Mouse (Mus musculus): Measurements from ENCODE around the gene Sh2d1b1. TPM values are rescaled to one million over a fixed set of nuclear protein-coding genes. Genes with fewer than 3 reads are reported as not detected.
"Not testable (repeated sequence)": the region's sequence is repeated elsewhere in the genome, so short reads cannot be mapped to it uniquely, and the experiment has no call there.

Sh2d1b1 gene
- not detected in 2 replicates for polyA plus RNA-seq (2012; ENCODE audit: insufficient read depth, low replicate concordance)

DNA sequence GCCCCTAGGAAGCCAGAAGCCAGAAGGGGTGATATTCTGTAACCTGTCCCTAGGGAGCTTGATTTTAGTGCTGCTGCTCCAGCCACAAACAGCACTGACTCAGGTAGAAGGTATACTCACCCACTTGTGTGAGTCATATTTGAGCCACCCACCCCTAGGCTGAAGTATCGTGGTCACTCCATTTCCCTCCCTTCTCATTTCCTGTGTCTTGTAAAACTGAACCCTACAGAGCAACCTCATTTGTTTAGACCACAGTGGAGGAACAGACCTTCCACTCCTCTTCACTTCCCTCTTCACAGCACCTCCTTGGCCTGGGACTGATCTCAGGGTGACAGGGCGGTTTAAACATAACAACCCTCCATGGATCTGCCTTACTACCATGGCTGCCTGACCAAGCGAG is at the start of gene Sh2d1b1:
Gene Sh2d1b1 (plus strand): TSS at position 305 of the 400 bp plus-strand sequence.
- Histone ChIP-seq H3K4me1 (peaks cover 21% of the 10 kb centered on the region), H3K9me3 (peaks cover 13% of the 10 kb centered on the region), H3K27me3 (replicated peaks) (peaks cover 18% of the 10 kb centered on the region), H3K36me3 (replicated peaks; ENCODE audit: low read length) (peaks cover 4% of the 10 kb centered on the region), H3K4me3 (replicated peaks) (no peak within 1 kb of the TSS)
- no peak for TF ChIP-seq FLI1 (IDR thresholded peaks at IDR 0.05; ENCODE audit: low read length)
- TF ChIP-seq GATA1 (IDR thresholded peaks at IDR 0.05; ENCODE audit: borderline replicate concordance, low read length), result no peak

DNA sequence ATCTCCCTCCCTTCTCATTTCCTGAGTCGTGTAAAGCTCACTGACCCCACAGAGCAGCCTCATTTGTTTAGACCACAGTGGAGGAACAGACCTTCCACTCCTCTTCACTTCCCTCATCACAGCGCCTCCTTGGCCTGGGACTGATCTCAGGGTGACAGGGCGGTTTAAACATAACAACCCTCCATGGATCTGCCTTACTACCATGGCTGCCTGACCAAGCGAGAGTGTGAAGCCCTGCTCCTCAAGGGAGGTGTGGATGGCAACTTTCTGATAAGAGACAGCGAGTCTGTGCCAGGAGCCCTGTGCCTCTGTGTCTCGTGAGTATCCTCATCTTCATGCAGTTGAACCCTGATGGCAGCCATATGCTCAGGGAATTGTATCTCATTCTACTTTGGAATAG is 44.4 kb upstream of the Sh2d1b1 start, which contains the start of gene Sh2d1b2:
Gene Sh2d1b2 (plus strand): TSS at position 62 of the 400 bp plus-strand sequence.
- not testable (repeated sequence) for H3K4me3 ChIP-seq (replicated peaks); H3K4me1 ChIP-seq; H3K9me3 ChIP-seq; H3K36me3 ChIP-seq (replicated peaks; ENCODE audit: low read length)
- peaks cover 14% of the 10 kb centered on the region for H3K27me3 ChIP-seq (replicated peaks)

- H3K9me3 ChIP-seq, result no peaks in the 10 kb centered on the region
- H3K27me3 ChIP-seq (replicated peaks), result peaks cover 9% of the 10 kb centered on the region
- no peak for TF ChIP-seq GATA1 (IDR thresholded peaks at IDR 0.05; ENCODE audit: borderline replicate concordance, low read length)
- no peak for TF ChIP-seq FLI1 (IDR thresholded peaks at IDR 0.05; ENCODE audit: low read length)
- H3K4me1 ChIP-seq, result peaks cover 7% of the 10 kb centered on the region
- H3K36me3 ChIP-seq (replicated peaks; ENCODE audit: low read length), result no peaks in the 10 kb centered on the region
- H3K4me3 ChIP-seq (replicated peaks), result no peak overlapping the region
Observed at GRCm38 (mm10) chr1:170245016-170245415, 32.1 kb upstream of the Sh2d1b1 start.

- H3K4me3 ChIP-seq (replicated peaks), result peak overlapping the region; percentile 88
- H3K9me3 ChIP-seq, result no peaks in the 10 kb centered on the region
- no peaks in the 10 kb centered on the region; the same call in 1 of the 2 replicates for H3K4me1 ChIP-seq
- no peaks in the 10 kb centered on the region for H3K36me3 ChIP-seq (replicated peaks; ENCODE audit: low read length)
- no peak for TF ChIP-seq FLI1 (IDR thresholded peaks at IDR 0.05; ENCODE audit: low read length)
- no peak for TF ChIP-seq GATA1 (IDR thresholded peaks at IDR 0.05; ENCODE audit: borderline replicate concordance, low read length)
- peaks cover 7% of the 10 kb centered on the region for H3K27me3 ChIP-seq (replicated peaks)
Observed at GRCm38 (mm10) chr1:170254893-170255559, 22.1 kb upstream of the Sh2d1b1 start.

DNA sequence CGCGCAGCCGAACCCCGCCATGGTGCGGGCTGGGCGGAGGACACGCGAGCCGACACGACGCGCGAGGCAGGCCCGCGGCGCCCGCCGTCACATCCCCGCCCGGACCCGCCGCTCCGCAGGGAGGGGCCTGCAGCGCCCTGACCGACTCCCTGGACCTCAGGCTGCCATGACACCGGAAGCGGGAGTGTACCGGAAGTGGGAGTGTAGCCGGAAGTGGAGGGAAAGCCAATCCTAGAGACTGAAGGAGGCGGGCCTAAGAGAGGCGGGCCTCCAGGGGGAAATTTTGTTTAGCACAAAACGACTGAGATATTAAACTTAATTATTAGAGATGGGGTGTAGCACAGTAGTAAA is 21.6 kb upstream of the Sh2d1b1 start:
- H3K9me3 ChIP-seq, result no peaks in the 10 kb centered on the region
- H3K4me3 ChIP-seq (replicated peaks), result peak overlapping the region; percentile 88
- H3K4me1 ChIP-seq, result no peaks in the 10 kb centered on the region; the same call in 1 of the 2 replicates
- TF ChIP-seq FLI1 (IDR thresholded peaks at IDR 0.05; ENCODE audit: low read length) (no peak), GATA1 (IDR thresholded peaks at IDR 0.05; ENCODE audit: borderline replicate concordance, low read length) (no peak)
- no peaks in the 10 kb centered on the region for H3K36me3 ChIP-seq (replicated peaks; ENCODE audit: low read length)
- H3K27me3 ChIP-seq (replicated peaks), result peaks cover 7% of the 10 kb centered on the region

- peaks cover 9% of the 10 kb centered on the region for H3K27me3 ChIP-seq (replicated peaks)
- H3K36me3 ChIP-seq (replicated peaks; ENCODE audit: low read length), result peaks cover 1% of the 10 kb centered on the region
- H3K9me3 ChIP-seq, result peaks cover 7% of the 10 kb centered on the region
- H3K4me1 ChIP-seq, result peaks cover 18% of the 10 kb centered on the region
- TF ChIP-seq FLI1 (IDR thresholded peaks at IDR 0.05; ENCODE audit: low read length) (no peak), GATA1 (IDR thresholded peaks at IDR 0.05; ENCODE audit: borderline replicate concordance, low read length) (no peak)
- H3K4me3 ChIP-seq (replicated peaks), result no peak overlapping the region
Observed at GRCm38 (mm10) chr1:170270281-170270680, 6.8 kb upstream of the Sh2d1b1 start.

- Histone ChIP-seq H3K9me3 (peaks cover 11% of the 10 kb centered on the region), H3K4me3 (replicated peaks) (no peak overlapping the region), H3K36me3 (replicated peaks; ENCODE audit: low read length) (peaks cover 4% of the 10 kb centered on the region), H3K27me3 (replicated peaks) (peaks cover 10% of the 10 kb centered on the region), H3K4me1 (peaks cover 18% of the 10 kb centered on the region)
- TF ChIP-seq GATA1 (IDR thresholded peaks at IDR 0.05; ENCODE audit: borderline replicate concordance, low read length), result no peak
- no peak for TF ChIP-seq FLI1 (IDR thresholded peaks at IDR 0.05; ENCODE audit: low read length)
Observed at GRCm38 (mm10) chr1:170270696-170271095, 6.4 kb upstream of the Sh2d1b1 start.

- peaks cover 13% of the 10 kb centered on the region for H3K27me3 ChIP-seq (replicated peaks)
- H3K9me3 ChIP-seq, result peaks cover 13% of the 10 kb centered on the region
- H3K4me1 ChIP-seq, result peaks cover 24% of the 10 kb centered on the region
- peaks cover 4% of the 10 kb centered on the region for H3K36me3 ChIP-seq (replicated peaks; ENCODE audit: low read length)
- TF ChIP-seq FLI1 (IDR thresholded peaks at IDR 0.05; ENCODE audit: low read length) (no peak), GATA1 (IDR thresholded peaks at IDR 0.05; ENCODE audit: borderline replicate concordance, low read length) (no peak)
- no peak overlapping the region for H3K4me3 ChIP-seq (replicated peaks)
Observed at GRCm38 (mm10) chr1:170273252-170273651, 3.9 kb upstream of the Sh2d1b1 start.

DNA sequence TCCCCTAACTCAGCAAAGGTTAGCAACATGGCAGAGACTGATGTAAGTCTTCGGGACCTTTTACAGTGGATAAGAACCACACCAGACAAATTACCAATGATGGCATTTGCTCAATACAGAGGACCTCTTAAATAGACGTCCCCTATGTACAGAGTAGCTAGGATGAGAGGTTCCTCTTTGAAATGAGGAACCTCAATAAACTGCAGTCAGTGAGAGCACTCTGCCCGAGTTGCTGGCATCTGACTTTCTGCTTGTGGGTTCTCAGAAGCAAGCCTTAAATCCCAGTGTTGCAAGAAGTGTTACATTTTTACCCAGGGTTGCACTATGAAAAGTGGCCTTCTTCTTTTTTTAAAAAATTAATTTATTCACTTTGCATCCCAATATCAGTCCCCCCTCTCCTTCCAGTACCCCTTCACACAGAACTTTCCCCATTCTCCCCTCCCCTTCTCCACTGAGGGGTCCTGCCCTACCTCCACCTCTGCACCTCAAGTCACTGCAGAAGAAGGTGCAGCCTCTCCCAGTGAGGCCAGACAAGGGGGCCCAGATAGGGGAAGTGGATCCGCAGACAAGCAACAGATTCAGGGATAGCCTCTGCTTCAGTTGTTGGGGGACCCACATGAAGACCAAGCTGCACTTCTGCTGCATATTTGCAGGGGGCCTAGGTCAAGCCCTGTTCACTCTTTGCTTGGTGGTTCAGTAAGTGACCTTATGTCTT is 5.5 kb downstream of the Sh2d1b1 start:
- Histone ChIP-seq H3K36me3 (replicated peaks; ENCODE audit: low read length) (no peaks in the 10 kb centered on the region), H3K9me3 (no peaks in the 10 kb centered on the region), H3K4me3 (replicated peaks) (no peak overlapping the region), H3K27me3 (replicated peaks) (peaks cover 31% of the 10 kb centered on the region), H3K4me1 (no peaks in the 10 kb centered on the region)
- TF ChIP-seq GATA1 (IDR thresholded peaks at IDR 0.05; ENCODE audit: borderline replicate concordance, low read length) (no peak), FLI1 (IDR thresholded peaks at IDR 0.05; ENCODE audit: low read length) (no peak)

GRCm38 (mm10) chr1:170292239-170292951 is 15.3 kb downstream of the Sh2d1b1 start:
- no peaks in the 10 kb centered on the region for H3K36me3 ChIP-seq (replicated peaks; ENCODE audit: low read length)
- H3K27me3 ChIP-seq (replicated peaks), result peaks cover 2% of the 10 kb centered on the region
- peaks cover 5% of the 10 kb centered on the region for H3K9me3 ChIP-seq
- H3K4me1 ChIP-seq, result peaks cover 11% of the 10 kb centered on the region
- TF ChIP-seq FLI1 (IDR thresholded peaks at IDR 0.05; ENCODE audit: low read length) (no peak), GATA1 (IDR thresholded peaks at IDR 0.05; ENCODE audit: borderline replicate concordance, low read length) (no peak)
- H3K4me3 ChIP-seq (replicated peaks), result no peak overlapping the region
